Mouse (Mus musculus) stomach, postnatal 0 days (tissue): Measurements from ENCODE around the gene Nacc1. TPM values are rescaled to one million over a fixed set of nuclear protein-coding genes. Genes with fewer than 3 reads are reported as not detected.

Experiments used
- ATAC-seq: fragments of 200-750 bp; cut with Nextera tagmentation; 2 replicates; pipeline ENCODE4 v1.8.0; 2017; ENCODE audit not compliant: low FRiP score, low TSS enrichment
- DNase-seq: peaks from one replicate; pipeline ENCODE4 v3.0.0-alpha.2; 2016; ENCODE audit warnings: low spot score
- H3K27ac ChIP-seq: fragments of 300-500 bp; sonication (generic); replicated peaks from 2 replicates; pipeline ENCODE4 v1.5.1; 2014; ENCODE audit warnings: mild to moderate bottlenecking, control low read depth
- H3K27me3 ChIP-seq: fragments of 300-500 bp; sonication (generic); 2 replicates; pipeline ENCODE4 v1.6.1; 2014; ENCODE audit warnings: low read length; ENCODE audit not compliant: control insufficient read depth, insufficient read depth
- H3K36me3 ChIP-seq: fragments of 300-500 bp; sonication (generic); 2 replicates; pipeline ENCODE4 v1.6.1; 2014; ENCODE audit warnings: low read length, mixed read lengths; ENCODE audit not compliant: control insufficient read depth, insufficient read depth
- H3K4me1 ChIP-seq: fragments of 300-500 bp; sonication (generic); replicated peaks from 2 replicates; pipeline ENCODE4 v1.6.1; 2014; ENCODE audit warnings: antibody characterized with exemption; ENCODE audit not compliant: control insufficient read depth, insufficient read depth
- H3K4me2 ChIP-seq: fragments of 300-500 bp; sonication (generic); replicated peaks from 2 replicates; pipeline ENCODE4 v1.6.1; 2014; ENCODE audit warnings: low read depth, mild to moderate bottlenecking, control low read depth, moderate library complexity
- H3K4me3 ChIP-seq: fragments of 300-500 bp; sonication (generic); 2 replicates; pipeline ENCODE4 v1.5.1; 2014; ENCODE audit warnings: low read depth, low read length, control low read depth
- H3K9ac ChIP-seq: fragments of 300-500 bp; sonication (generic); 2 replicates; pipeline ENCODE4 v1.6.1; 2014; ENCODE audit warnings: mild to moderate bottlenecking, low read length, control low read depth, mixed read lengths
- H3K9me3 ChIP-seq: fragments of 300-500 bp; sonication (generic); 2 replicates; pipeline ENCODE4 v1.6.1; 2016; ENCODE audit warnings: low read length; ENCODE audit not compliant: control insufficient read depth
- CTCF ChIP-seq: IDR thresholded peaks from 2 replicates; pipeline ENCODE4 v1.5.1; 2016; ENCODE audit warnings: antibody characterized with exemption, low read depth, mild to moderate bottlenecking, moderate library complexity
- EP300 ChIP-seq: optimal IDR thresholded peaks from 2 replicates; pipeline ENCODE3; 2016; ENCODE audit warnings: antibody characterized with exemption
- WGBS: fragments of 180-500 bp; shearing (Covaris S2); extraction: QIAGEN DNeasy Blood & Tissue Kit; methylation state at CpG from one replicate; pipeline ENCODE4 v1.1.7; 2014; 5-methylcytosine and 5-hydroxymethylcytosine counted together
- polyA plus RNA-seq: library from polyadenylated mRNA; unstranded; fragments of >200 nt; fragmentation: Nextera tagmentation; extraction: Ambion mirVana; gene quantifications from 2 replicates; pipeline ENCODE4 v1.2.1, GENCODE M21; 2015

The Nacc1 gene
- polyA plus RNA-seq, 1 experiment from 2014 or later = 6.8 TPM

GRCm38 (mm10) chr8:84640617-84641294 is 46.9 kb downstream of the Nacc1 start:
- Histone ChIP-seq H3K4me1 (no peaks in the 10 kb centered on the region), H3K9ac (no peak overlapping the region), H3K27ac (no peak overlapping the region), H3K36me3 (no peaks in the 10 kb centered on the region), H3K4me2 (no peak overlapping the region), H3K9me3 (no peaks in the 10 kb centered on the region), H3K27me3 (no peaks in the 10 kb centered on the region), H3K4me3 (no peak overlapping the region)
- 70% methylated on average over 7 of the region's 7 CpGs for WGBS
- ATAC-seq = no peak
- no peak for DNase-seq
- no peak for TF ChIP-seq EP300
- TF ChIP-seq CTCF = peak; percentile 27; the same call in 1 of the 2 replicates

DNA sequence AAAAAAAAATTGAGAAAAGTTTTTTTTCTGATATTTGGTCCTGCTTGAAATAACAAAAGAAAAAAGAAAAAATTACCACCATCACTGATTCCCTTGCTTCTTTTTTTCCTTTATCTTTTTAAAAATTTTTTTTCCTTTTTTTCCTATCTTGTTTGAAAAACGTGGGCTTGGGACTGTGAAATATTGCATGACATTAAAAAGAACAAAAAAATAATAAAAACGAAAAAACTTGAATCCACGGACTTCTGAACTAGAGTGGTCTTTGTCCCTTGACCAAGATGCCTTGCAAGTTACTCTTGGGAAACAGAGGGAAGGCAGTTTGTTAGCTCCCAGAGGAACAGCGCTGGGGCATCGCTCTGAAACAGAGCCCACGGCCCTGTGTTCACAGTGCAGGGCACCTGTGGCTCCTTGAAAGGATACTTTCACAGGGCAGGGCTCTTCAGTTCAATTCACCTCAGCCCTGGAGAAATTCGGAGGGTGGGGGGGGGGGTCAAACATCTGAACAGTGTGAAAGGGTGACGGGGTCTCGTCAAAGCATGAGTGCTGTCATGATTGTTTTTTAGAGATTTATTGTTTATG is 47.6 kb downstream of the Nacc1 start:
- ATAC-seq (no peak), DNase-seq (no peak)
- Histone ChIP-seq H3K4me1 (no peaks in the 10 kb centered on the region; the same call in 1 of the 2 replicates), H3K9ac (no peak overlapping the region), H3K9me3 (no peaks in the 10 kb centered on the region), H3K27me3 (no peaks in the 10 kb centered on the region), H3K4me2 (peak overlapping the region; percentile 44), H3K36me3 (no peaks in the 10 kb centered on the region), H3K27ac (no peak overlapping the region; the same call in 1 of the 2 replicates), H3K4me3 (peak overlapping the region; percentile 45)
- 18% methylated on average over 9 of the region's 9 CpGs for WGBS
- no peak for TF ChIP-seq CTCF
- no peak for TF ChIP-seq EP300

DNA sequence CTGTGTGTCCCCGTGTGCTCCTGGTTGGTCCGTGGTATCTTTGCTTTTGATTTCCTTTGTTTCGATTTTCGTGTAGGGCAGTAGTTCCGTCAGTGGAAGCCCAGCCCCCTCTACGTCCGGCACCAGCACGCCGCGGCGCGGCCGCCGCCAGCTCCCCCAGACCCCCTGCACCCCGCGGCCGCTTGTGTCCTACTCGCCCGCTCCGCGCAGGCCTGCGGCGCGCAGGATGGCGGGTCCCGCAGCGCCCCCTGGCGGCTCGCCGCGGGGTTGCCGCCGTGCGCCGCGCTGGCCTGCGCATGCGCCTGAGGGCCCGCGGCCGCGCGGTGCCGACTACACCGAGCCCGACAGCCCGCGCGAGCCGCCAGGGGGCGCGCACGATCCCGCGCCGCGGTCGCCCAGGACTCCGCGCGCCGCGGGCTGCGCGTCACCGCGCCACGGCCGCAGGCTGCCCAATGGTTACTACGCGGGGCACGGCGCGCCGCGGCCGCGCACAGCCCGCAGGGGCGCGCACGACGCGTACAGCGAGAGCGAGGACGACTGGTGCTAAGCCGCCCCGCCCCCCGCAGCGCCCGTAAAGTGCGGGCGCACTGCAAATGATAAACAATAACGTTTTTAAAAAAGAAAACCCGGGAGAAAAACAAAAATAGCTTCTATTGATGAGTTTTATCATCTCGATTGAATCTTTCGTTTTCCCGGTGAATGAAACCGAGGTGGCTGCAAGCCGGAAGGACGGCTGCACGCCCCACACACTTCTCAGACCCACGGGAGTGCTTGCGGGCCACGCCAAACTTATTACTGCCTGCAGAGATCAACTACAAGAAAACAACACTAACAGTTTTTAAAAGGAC is 48.3 kb downstream of the Nacc1 start:
- no peaks in the 10 kb centered on the region for H3K9me3 ChIP-seq
- H3K4me2 ChIP-seq = peak overlapping the region; percentile 73
- H3K4me3 ChIP-seq = peak overlapping the region; percentile 57
- H3K36me3 ChIP-seq = no peaks in the 10 kb centered on the region
- H3K4me1 ChIP-seq = no peaks in the 10 kb centered on the region; the same call in 1 of the 2 replicates
- TF ChIP-seq EP300 (no peak), CTCF (peak; percentile 65)
- peak overlapping the region; percentile 67 for H3K9ac ChIP-seq
- no peaks in the 10 kb centered on the region for H3K27me3 ChIP-seq
- DNase-seq (peak; percentile 93), ATAC-seq (peak; percentile 97)
- H3K27ac ChIP-seq = peak overlapping the region; percentile 83
- WGBS = under 1% methylated on average over 88 of the region's 106 CpGs

- peak overlapping the region; percentile 67 for H3K9ac ChIP-seq
- H3K4me2 ChIP-seq = peak overlapping the region; percentile 73
- no peaks in the 10 kb centered on the region for H3K9me3 ChIP-seq
- H3K27me3 ChIP-seq = no peaks in the 10 kb centered on the region
- DNase-seq = no peak
- no peak for TF ChIP-seq EP300
- TF ChIP-seq CTCF = 0 out of 2 replicates have a peak, but pooled peaks have one; percentile 4
- H3K36me3 ChIP-seq = no peaks in the 10 kb centered on the region
- H3K4me3 ChIP-seq = peak overlapping the region; percentile 57
- 1% methylated on average over 19 of the region's 52 CpGs for WGBS
- H3K4me1 ChIP-seq = no peaks in the 10 kb centered on the region; the same call in 1 of the 2 replicates
- peak; percentile 11 for ATAC-seq
- H3K27ac ChIP-seq = peak overlapping the region; percentile 83
These were observed 49.0 kb downstream of the Nacc1 start for GRCm38 (mm10) chr8:84638555-84639161.

DNA sequence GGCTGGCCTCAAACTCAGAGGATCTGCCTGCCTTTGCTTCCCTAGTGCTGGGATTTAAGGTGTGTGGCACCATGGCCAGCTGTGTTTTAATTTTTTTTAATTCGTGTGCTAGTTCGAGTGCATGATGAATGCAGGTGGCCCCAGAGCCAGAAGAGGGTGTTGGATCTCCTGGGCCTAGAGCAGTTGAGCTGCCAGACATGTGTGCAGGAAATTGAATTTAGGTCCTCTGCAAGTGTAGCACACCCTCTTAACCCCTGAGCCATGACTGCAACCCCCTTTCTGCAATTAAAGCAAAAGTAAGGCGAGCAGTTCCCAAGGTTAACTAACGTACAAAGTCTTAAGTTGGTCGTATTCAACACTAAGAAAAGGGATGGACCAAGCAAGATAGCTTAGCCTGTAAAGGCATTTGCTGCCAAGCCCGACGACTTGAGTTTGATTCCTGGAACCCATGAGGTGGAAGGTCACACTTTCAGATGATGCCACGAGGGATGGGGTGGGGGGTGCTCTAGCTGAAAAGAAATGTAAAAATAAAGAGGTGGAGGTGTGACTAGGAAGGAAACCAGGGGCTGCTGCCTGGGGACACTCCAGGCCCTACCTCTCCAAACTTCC is 49.6 kb downstream of the Nacc1 start:
- Histone ChIP-seq H3K4me3 (peak overlapping the region; percentile 57), H3K4me2 (peak overlapping the region; percentile 73), H3K4me1 (no peaks in the 10 kb centered on the region; the same call in 1 of the 2 replicates), H3K27me3 (no peaks in the 10 kb centered on the region), H3K36me3 (no peaks in the 10 kb centered on the region), H3K9ac (peak overlapping the region; percentile 67), H3K27ac (no peak overlapping the region; the same call in 1 of the 2 replicates), H3K9me3 (no peaks in the 10 kb centered on the region)
- DNase-seq (no peak), ATAC-seq (no peak)
- TF ChIP-seq CTCF (no peak), EP300 (no peak)
- 46% methylated on average over 8 of the region's 8 CpGs for WGBS
